Mouse (Mus musculus): ENCODE results near the gene Gm39653. TPM values are rescaled to one million over a fixed set of nuclear protein-coding genes. Genes with fewer than 3 reads are reported as not detected.
A peak's percentile ranks its signal among the peaks of the same experiment; 100 is the strongest.
"Not testable (repeated sequence)": the region's sequence is repeated elsewhere in the genome, so short reads cannot be mapped to it uniquely, and the experiment has no call there.

The Gm39653 gene
- polyA plus RNA-seq, 1 experiment: not detected

GRCm38 (mm10) chr1:63609613-63610012 lies 6.2 kb upstream of the Gm39653 start:
- Histone ChIP-seq H3K4me1 (no peaks in the 10 kb centered on the region), H3K9me3 (peaks cover 7% of the 10 kb centered on the region; the same call in 1 of the 2 replicates), H3K27me3 (replicated peaks) (peaks cover 2% of the 10 kb centered on the region), H3K36me3 (replicated peaks; ENCODE audit: low read length) (no peaks in the 10 kb centered on the region), H3K4me3 (replicated peaks) (no peak overlapping the region)
- TF ChIP-seq FLI1 (IDR thresholded peaks at IDR 0.05; ENCODE audit: low read length): no peak
- no peak for TF ChIP-seq GATA1 (IDR thresholded peaks at IDR 0.05; ENCODE audit: borderline replicate concordance, low read length)

GRCm38 (mm10) chr1:63614594-63614993 lies 1.2 kb upstream of the Gm39653 start:
- no peak for TF ChIP-seq FLI1 (IDR thresholded peaks at IDR 0.05; ENCODE audit: low read length)
- no peak for TF ChIP-seq GATA1 (IDR thresholded peaks at IDR 0.05; ENCODE audit: borderline replicate concordance, low read length)
- Histone ChIP-seq H3K36me3 (replicated peaks; ENCODE audit: low read length) (no peaks in the 10 kb centered on the region), H3K9me3 (peaks cover 7% of the 10 kb centered on the region; the same call in 1 of the 2 replicates), H3K27me3 (replicated peaks) (peaks cover 2% of the 10 kb centered on the region), H3K4me1 (no peaks in the 10 kb centered on the region), H3K4me3 (replicated peaks) (no peak overlapping the region)

GRCm38 (mm10) chr1:63628211-63628610 lies 12.4 kb downstream of the Gm39653 start:
- peaks cover 11% of the 10 kb centered on the region for H3K9me3 ChIP-seq
- H3K27me3 ChIP-seq (replicated peaks): no peaks in the 10 kb centered on the region
- peaks cover 3% of the 10 kb centered on the region; the same call in 1 of the 2 replicates for H3K4me1 ChIP-seq
- no peaks in the 10 kb centered on the region for H3K36me3 ChIP-seq (replicated peaks; ENCODE audit: low read length)
- H3K4me3 ChIP-seq (replicated peaks): no peak overlapping the region
- TF ChIP-seq FLI1 (IDR thresholded peaks at IDR 0.05; ENCODE audit: low read length) (no peak), GATA1 (IDR thresholded peaks at IDR 0.05; ENCODE audit: borderline replicate concordance, low read length) (no peak)

- not testable (repeated sequence) for H3K27me3 ChIP-seq (replicated peaks); H3K36me3 ChIP-seq (replicated peaks; ENCODE audit: low read length); H3K4me1 ChIP-seq
- Histone ChIP-seq H3K4me3 (replicated peaks) (peak overlapping the region; percentile 75), H3K9me3 (peaks cover 11% of the 10 kb centered on the region)
These were observed 14.6 kb downstream of the Gm39653 start for GRCm38 (mm10) chr1:63630390-63630789.

- no peaks in the 10 kb centered on the region for H3K4me1 ChIP-seq
- H3K9me3 ChIP-seq: no peaks in the 10 kb centered on the region
- H3K27me3 ChIP-seq (replicated peaks): peaks cover 4% of the 10 kb centered on the region
- H3K4me3 ChIP-seq (replicated peaks): no peak overlapping the region
- TF ChIP-seq FLI1 (IDR thresholded peaks at IDR 0.05; ENCODE audit: low read length): no peak
- no peak for TF ChIP-seq GATA1 (IDR thresholded peaks at IDR 0.05; ENCODE audit: borderline replicate concordance, low read length)
- H3K36me3 ChIP-seq (replicated peaks; ENCODE audit: low read length): no peaks in the 10 kb centered on the region
These were observed 24.2 kb downstream of the Gm39653 start for GRCm38 (mm10) chr1:63639921-63640320.

- Histone ChIP-seq H3K9me3 (no peaks in the 10 kb centered on the region), H3K27me3 (replicated peaks) (peaks cover 2% of the 10 kb centered on the region), H3K36me3 (replicated peaks; ENCODE audit: low read length) (no peaks in the 10 kb centered on the region), H3K4me3 (replicated peaks) (no peak overlapping the region), H3K4me1 (no peaks in the 10 kb centered on the region)
- TF ChIP-seq FLI1 (IDR thresholded peaks at IDR 0.05; ENCODE audit: low read length) (no peak), GATA1 (IDR thresholded peaks at IDR 0.05; ENCODE audit: borderline replicate concordance, low read length) (no peak)
These were observed 42.2 kb downstream of the Gm39653 start for GRCm38 (mm10) chr1:63658016-63658415.

- no peak overlapping the region for H3K4me3 ChIP-seq (replicated peaks)
- H3K4me1 ChIP-seq: no peaks in the 10 kb centered on the region
- no peaks in the 10 kb centered on the region for H3K36me3 ChIP-seq (replicated peaks; ENCODE audit: low read length)
- peaks cover 6% of the 10 kb centered on the region for H3K27me3 ChIP-seq (replicated peaks)
- H3K9me3 ChIP-seq: no peaks in the 10 kb centered on the region
- TF ChIP-seq GATA1 (IDR thresholded peaks at IDR 0.05; ENCODE audit: borderline replicate concordance, low read length) (no peak), FLI1 (IDR thresholded peaks at IDR 0.05; ENCODE audit: low read length) (no peak)
These were observed 43.8 kb downstream of the Gm39653 start for GRCm38 (mm10) chr1:63659591-63659990.

- 0 out of 2 replicates have a peak, but pooled peaks cover 3% of the 10 kb centered on the region for H3K9me3 ChIP-seq
- TF ChIP-seq GATA1 (IDR thresholded peaks at IDR 0.05; ENCODE audit: borderline replicate concordance, low read length): no peak
- TF ChIP-seq FLI1 (IDR thresholded peaks at IDR 0.05; ENCODE audit: low read length): no peak
- H3K4me1 ChIP-seq: peaks cover 6% of the 10 kb centered on the region; the same call in 1 of the 2 replicates
- no peak overlapping the region for H3K4me3 ChIP-seq (replicated peaks)
- H3K27me3 ChIP-seq (replicated peaks): peaks cover 19% of the 10 kb centered on the region
- H3K36me3 ChIP-seq (replicated peaks; ENCODE audit: low read length): no peaks in the 10 kb centered on the region
These were observed 50.3 kb downstream of the Gm39653 start for GRCm38 (mm10) chr1:63666089-63666488.

GRCm38 (mm10) chr1:63667201-63667948 lies 51.6 kb downstream of the Gm39653 start:
- H3K9me3 ChIP-seq: 0 out of 2 replicates have a peak, but pooled peaks cover 3% of the 10 kb centered on the region
- no peaks in the 10 kb centered on the region for H3K36me3 ChIP-seq (replicated peaks; ENCODE audit: low read length)

More at GRCm38 (mm10) chr1:63667201-63667948, 51.6 kb downstream of the Gm39653 start:
- peaks cover 19% of the 10 kb centered on the region for H3K27me3 ChIP-seq (replicated peaks)
- TF ChIP-seq FLI1 (IDR thresholded peaks at IDR 0.05; ENCODE audit: low read length) (no peak), GATA1 (IDR thresholded peaks at IDR 0.05; ENCODE audit: borderline replicate concordance, low read length) (no peak)
- peaks cover 6% of the 10 kb centered on the region; the same call in 1 of the 2 replicates for H3K4me1 ChIP-seq
- H3K4me3 ChIP-seq (replicated peaks): no peak overlapping the region

Measured in megakaryocyte, embryonic 14.5 days (primary cell).